Mouse (Mus musculus) T-helper 17 cell (primary cell): Measurements from ENCODE around the gene Timm10.

ENCODE experiments used
- in situ Hi-C, 2 experiments: fragments of 300-600 bp; cut with MboI, MseI; formaldehyde crosslinking; loops; 1 replicate in 1 of 2; 2 replicates in 1 of 2; pipeline ENCODE4 v1.15.1; 2025; ENCODE audit warnings: high pct_unique_total_duplicates in 2 of 2

Gene Timm10

DNA sequence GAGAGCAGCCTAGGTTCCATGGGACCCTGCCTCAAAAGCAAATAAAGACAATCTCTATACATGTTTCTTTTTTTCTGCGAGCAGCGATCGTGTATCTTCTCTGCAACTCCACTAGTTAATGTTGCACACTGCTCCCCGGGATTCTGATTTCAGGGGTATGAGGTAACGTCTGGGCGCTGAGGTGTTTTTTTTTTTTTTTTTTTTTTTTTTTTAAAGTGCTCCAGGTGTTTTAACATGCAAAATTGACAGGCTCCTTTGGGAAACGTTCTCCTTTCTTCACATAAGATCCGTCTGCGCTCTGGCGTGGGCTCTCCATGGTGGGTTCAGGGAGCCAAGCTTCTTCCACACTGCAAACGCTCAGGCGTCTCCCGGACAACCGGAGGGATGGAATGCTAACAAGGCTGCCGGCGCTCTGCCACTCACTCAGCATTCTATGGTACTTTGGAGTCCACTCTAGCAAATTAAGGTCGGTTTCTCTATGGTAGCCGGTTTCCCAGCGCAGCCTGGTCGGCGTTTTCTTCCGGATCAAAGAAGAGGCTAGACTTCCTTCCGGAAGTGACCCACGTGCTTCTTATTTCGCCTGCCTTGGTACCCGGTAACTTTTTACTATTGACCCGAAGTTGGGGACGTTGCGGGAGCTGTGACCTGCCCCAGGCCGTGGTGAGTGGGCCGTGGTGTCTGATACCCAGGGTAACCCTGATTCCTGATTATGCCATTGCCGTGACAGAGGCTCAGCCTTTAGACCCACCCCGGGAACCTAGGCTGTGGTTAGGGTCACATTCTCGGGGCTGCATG is at the start of gene Timm10:
Gene Timm10 (plus strand): TSS at position 510 of the 795 bp plus-strand sequence.
- in situ Hi-C loops, result no loop called here

DNA sequence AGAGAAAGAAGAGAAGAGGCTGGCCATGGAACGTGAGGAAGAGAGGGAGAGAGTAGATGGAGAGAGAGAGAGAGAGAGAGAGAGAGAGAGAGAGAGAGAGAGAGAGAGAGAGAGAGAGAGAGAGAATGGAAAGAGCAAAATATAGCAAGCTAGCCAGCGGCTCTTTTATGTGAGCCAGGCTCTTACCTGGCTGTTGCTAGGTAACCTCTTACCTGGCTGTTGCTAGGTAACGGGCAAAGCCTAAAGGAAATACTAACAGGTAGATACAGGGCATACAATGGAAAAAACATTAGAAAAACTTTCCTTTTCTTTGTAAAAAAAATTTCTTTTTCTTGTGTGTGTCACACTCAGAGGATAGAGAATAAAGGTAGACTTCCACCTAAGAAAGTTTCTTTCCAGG is 49.1 kb upstream of the Timm10 start:
- in situ Hi-C loops, result loop anchor here in 1 of 2 experiments (10.0 kb wide), 1 partner anchor 1333 kb away; no protein-coding TSS in a partner anchor

DNA sequence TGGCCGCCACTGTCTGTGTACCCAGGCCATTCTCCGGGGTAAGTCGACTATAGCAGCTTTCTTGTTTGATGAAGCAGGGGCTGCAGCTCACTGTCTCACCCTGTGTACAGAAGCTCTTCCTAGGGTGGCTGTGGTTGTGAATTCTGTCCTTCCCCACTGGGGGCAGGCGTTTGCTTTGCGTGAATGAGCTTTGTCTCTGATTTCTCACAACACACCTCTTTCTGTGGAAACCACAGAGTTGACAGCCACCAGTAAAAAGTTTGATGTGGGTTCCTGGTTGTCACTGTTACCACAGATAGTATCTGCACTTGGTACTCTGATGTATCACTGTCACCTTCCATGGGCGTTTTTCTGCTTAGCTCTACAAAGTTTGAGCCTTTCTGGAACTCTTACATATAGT is 47.6 kb upstream of the Timm10 start:
- in situ Hi-C loops, result loop anchor here in 1 of 2 experiments (10.0 kb wide), 1 partner anchor 1334 kb away; no protein-coding TSS in a partner anchor

DNA sequence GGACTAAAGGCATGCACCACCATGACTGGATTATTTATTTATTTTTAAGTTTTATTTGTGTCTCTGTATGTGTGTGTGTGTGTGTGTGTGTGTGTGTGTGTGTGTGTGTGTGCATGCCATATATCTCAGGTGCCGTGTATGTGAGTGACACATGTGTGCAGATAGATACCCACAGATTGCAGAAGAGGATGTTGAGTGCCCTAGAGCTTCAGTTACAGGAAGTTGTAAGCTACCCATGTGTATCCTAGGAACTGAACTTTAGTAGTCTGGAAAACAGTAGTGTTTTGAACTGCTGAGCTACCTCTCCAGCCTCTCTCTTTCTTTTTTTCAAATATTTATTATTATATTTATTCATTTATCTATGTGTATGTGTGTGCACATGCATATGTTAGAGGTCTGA is 43.5 kb upstream of the Timm10 start:
- in situ Hi-C loops, result no loop called here

DNA sequence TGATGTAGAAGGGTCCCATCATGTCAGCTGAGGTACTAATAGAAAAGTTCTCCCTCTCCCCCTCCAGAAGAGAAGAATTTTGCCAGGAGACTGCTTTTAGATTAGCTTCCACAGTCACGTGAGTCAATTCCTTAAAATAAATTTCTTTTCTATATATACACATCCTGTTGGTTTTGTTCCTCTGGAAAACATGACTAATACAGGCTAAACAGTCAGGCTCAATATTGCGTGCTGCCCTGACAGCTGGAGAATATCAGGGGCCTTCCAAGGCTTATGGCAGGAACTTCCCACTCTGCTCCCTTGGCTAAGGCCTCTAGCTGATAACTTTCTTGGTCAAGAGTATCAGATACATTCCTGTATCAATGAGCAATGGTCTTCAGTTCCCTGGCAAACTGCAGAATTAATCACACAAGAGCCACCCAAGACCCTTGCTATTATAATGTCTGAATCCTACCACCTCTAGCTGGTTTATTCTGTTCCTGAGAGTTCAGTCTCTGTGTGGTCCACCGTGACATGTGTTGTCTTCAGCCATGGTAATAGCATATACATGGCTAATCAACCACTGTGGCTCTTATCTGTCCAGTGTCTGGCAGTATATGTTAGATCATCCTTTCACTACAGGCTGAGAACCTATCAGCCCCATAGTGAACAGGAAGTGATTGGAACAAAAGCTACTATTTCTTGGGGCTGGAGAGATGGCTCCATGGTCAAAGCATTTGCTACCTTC is 42.8 kb upstream of the Timm10 start:
- in situ Hi-C loops, result no loop called here

DNA sequence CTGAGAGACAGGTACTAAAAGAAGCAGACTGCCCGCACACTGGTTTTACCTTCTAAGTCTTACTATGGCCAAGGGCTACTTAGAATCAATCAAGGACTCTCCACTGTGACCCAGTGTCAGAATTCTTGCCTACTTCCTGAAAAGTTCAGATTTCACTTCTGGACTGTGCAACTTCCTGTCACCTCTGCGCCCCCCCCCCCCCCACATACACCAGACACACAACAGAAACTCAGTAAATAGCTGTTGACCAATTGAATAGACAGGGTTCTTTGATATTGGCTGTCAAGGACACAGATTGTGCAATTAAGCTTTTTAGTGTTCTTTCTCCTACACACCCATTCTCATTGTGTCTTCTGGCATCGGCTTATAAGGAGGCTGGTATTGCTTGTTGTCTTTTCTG is 38.5 kb upstream of the Timm10 start:
- in situ Hi-C loops, result no loop called here

DNA sequence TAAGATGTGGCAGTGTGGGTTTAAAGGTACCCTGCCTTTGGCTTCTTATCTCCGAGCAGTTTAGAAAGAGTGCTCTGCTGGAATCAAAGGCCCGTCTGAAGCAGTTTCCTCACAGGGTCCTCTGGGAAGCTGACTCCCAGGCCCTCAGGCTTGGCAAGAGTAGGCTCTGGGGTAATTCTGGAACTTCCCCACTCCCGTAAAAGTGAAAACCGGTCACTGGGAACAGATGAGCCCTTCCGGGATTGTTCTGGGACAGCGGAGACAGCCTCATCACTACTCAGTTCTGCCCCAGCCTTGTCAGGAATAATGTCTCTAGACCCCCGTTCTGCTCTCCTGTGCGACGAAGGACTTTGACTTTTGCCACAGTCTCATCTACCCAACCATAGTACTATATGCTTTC is 36.4 kb upstream of the Timm10 start:
- in situ Hi-C loops, result no loop called here

DNA sequence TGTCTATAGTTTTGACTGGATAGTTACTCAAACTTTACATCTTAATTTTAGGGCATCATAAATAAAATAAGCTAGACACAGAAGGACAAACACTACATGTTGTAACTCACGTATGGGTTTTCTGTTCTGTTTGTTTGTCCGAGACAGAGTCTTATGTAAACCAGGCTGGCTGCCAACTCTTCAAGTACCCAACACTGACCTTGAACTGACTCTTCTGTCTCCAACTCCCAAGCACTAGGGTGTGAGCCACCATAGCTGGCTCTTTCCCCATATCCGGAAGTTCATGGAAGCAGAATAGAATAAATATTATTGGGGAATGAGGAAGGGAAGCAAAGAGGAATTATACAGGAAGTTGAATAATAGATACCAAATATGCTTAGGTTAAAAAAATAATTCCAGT is 34.3 kb upstream of the Timm10 start:
- in situ Hi-C loops, result no loop called here

DNA sequence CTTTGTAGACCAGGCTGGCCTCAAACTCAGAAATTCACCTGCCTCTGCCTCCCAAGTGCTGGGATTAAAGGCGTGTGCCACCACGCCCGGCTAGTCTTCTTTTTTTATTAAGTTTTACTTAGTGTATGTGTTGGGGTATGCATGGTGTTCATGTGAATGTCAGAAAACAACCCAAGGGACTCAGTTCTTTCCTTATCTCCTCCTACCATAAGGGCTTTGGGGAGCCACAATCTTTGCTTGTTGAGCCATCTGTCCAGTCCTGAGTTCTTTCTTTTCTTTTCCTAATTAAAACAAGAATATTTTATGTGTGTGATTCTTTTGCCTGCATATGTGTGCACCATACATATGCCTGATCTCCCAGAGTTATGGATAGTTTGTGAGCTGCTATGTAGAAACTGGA is 33.6 kb upstream of the Timm10 start:
- in situ Hi-C loops, result no loop called here

DNA sequence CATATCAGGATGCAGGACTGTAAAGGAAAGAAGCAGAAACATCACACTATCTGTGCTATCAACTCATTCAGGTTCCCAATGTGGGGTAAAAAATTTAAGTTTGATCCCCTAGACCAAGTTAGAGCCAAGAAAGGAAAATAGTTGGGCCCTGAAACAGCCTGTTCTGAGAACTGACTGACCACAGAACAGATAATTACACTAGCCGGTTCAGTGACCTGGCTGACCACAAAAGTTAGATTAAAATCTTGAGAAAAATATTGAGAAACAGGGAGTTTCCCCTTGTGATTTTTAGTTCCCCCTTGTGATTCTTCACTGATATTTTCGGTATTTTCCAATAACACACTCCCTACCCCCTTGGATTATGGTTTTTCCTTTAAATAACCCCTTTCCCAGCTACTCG is 32.9 kb upstream of the Timm10 start:
- in situ Hi-C loops, result no loop called here

DNA sequence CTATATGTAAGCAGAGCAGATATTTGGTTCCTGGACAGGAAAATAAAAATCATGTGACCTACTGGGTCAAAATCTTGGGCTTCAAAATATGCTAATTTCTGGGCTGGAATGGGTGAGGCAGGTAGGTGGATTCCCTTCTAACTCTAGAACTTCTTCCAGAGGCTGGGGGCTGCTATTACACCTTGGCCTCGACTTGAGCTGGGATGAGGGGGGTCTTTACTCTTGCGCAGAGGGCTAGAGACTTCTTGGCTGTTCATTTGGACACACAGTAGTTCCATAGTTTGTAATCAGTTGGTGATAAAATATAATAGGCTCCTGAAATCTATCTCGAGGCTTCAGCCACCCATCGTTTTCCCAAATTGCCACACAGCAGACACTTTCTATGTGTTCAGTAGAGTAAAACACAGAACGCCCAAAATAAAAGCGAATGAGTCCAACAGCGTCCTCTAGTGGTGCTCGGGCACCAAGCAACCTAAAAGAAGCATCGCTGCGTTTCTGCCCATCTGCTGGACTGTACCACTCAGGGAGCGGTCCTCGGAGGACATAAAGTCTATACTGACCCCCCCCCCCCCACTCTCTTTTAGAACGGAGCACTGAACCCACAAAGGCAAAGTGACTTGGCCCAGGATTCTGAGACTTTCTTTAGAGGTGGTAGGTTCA is 28.8 kb upstream of the Timm10 start:
- in situ Hi-C loops, result no loop called here

DNA sequence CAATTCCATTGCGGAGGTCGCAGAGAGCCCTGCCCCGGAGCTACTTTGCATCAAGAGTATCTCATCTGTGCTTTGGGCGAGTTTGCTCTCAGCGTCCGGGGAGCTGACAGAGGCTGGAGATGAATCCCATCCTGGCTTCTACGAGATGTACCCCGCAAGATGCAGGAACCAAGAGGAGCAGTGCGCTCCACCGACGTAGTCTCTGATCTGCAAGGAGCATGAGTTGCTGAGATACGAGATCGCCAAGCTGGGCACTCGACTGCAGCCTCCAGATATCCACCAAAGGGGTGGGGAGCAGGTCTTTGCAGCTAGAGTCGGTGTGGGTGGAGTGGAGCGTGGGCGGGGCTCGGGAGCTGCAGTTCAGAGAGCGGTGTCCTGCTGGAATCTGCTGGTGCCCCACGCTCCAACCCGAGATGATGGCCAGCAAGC is 28.3 kb upstream of the Timm10 start, which contains the start of gene Ube2l6:
Gene Ube2l6 (plus strand): TSS at position 336 of the 429 bp plus-strand sequence.
- in situ Hi-C loops, result no loop called here

DNA sequence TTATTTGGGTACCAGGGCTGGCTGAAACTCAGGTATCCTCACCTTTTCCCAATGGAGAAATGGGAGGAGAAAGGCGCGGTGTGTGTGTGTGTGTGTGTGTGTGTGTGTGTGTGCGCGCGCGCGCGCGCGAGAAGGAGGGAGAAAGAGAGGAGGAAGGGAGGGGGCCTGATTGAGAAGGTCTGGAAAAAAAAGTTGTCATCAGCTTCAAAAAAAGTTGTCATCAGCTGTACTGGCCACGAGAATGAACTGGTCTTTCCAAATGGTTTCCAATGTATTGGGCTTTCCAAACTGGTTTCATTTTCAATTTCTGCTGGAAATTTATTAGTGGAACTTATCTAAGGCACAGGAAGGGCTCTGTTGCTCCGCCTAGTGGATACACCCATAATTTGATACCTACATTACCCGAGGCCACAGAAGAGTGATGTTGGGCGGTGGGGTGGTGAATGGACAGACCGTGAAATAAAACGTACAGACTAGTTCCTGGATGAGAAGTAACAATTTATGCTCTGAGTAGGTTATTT is 27.7 kb upstream of the Timm10 start:
- in situ Hi-C loops, result no loop called here

DNA sequence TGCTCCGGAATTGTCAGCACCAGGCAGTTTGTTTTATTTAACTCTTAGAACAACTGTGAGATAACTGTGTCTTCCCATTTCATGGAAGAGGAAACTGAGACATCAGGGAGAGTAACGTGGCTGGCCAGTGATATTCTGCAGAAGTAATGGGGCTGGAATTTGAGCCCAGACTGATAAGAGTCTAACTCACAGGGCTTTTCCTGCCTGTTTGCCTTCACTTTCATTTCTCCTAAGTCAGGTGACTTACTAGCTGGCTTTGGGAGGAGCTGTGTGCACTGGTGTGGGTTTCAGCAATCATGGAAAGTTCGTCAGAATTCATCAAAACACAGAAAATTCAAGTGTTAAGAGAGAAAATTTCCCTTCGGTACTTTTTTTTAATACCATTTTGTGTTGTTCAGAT is 26.5 kb upstream of the Timm10 start:
- in situ Hi-C loops, result loop anchor here in 1 of 2 experiments (5.0 kb wide), 1 partner anchor 58 kb away; the partner anchor contains the start of gene Gm19426

DNA sequence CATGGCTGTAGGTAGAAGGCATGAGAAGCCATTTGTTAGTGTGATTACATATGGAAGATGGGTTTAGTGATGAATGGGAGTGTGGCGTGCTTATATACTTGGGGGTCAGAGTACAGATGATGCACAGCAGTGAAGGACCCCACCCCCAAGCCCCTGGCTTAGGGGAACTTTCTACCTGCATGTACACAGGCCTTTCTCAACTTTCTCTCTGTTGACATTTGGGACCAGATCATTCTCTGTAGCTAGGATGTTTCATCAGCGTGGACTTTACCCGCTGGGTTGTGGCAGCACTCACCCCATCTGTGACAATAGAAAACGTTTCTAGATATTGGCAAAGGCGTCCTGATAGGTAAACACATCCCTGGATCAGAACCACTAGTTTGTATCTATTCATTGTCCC is 25.6 kb upstream of the Timm10 start:
- in situ Hi-C loops, result loop anchor here in 1 of 2 experiments (5.0 kb wide), 1 partner anchor 59 kb away; the partner anchor contains the start of gene Gm19426

DNA sequence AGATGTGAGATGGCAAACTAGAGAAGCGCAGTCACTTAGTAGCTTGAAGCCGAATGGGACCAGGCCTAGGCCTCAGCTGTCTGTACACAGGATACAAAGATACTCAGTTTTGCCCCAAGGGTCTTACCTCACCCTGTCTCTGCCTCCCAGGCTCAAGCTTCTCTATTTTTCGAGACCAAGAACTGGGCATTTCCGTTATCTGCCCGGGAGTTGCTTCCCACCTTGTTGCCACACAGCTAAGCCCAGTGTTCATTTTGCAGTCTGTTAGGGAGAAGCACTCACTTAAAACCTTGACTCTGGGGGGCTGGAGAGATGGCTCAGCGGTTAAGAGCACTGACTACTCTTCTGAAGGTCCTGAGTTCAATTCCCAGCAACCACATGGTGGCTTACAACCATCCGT is 22.8 kb upstream of the Timm10 start:
- in situ Hi-C loops, result loop anchor here in 1 of 2 experiments (5.0 kb wide), 1 partner anchor 62 kb away; the partner anchor contains the start of gene Gm19426

DNA sequence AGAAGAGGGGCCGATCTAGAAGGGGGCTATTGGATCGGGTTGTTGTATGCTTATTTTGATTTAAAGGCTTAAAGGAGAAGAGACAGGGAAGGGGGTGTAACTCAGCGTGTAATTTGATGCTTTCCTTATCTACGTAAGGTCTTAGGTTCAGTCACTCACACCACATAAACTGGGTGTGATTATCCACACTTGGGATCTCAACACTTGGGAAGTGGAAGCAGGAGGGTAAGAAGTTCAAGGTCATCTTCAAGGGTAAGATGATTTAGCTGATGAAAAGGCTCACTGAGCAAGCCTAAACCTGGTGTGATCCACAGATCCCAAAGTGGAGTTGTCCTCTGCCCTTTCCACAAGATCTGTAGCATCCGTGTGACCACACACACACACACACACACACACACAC is 20.3 kb upstream of the Timm10 start:
- in situ Hi-C loops, result no loop called here

DNA sequence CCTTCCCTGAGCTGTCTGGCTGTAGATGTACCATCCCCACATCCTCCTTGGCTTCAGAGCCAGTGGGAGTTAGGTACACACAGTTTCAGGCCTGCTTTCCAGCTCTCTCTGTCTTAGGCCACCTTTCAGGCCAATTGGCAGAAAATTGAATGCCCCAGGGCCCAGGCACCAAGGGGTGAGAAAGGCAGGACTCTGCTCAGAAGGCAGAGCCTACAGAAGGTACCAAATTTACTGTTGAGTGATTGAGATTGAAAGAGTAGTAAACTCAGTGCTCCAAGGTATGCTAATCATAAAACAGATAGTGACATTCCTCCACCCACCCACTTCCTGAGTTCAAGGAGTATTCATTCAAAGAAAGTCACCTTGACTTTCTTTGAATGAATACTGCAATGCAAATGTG is 17.5 kb upstream of the Timm10 start:
- in situ Hi-C loops, result no loop called here

DNA sequence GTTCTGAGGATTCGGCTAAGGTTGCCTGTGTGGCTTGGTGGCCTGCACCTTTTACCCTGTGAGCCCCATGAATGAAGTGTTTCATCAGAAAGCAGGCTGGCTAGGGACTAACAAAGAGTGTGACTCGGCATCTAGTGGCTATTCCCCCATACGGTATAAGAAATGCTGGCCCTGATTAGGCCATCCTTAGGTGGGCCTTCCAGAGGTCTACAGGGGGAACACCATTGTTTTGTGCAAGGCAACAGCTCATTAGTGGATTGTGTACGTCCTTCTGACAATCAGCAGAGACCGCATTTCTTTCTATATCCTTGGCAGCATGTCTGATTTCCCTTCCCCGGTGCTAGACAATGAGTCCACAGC is 16.3 kb upstream of the Timm10 start:
- in situ Hi-C loops, result no loop called here

DNA sequence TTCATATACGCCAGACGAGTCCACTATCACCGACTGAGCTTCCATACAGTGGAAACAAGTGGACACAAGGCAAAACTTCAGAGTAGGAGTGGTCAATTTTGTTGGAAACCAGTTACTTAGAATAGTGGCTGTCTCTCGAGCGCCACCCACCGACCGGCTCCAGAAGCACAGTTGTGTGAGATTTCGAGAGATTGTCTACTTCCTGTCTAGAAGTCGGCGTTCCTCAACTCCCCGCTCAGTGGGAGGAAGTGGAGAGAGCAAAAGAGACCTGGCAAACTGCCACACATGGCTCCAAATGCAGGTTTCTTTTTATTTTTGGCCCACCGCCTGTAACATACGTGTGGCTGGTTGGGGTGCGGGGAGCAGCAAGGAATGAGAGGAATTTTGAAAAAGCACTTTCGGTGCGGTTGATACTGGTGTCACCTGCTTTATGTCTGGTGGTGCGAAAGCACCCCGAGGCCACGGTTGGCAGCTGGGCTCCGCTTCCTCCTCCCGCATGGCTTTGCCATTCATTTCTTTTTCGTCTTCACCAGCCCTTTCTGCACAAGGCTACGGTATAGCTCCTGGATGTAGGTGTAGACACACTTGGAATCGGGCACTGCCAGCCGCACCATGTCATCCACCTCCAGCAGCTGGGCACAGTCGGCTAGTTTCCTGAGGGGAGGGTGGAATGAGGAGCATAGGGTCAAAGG is 15.8 kb upstream of the Timm10 start:
- in situ Hi-C loops, result no loop called here

DNA sequence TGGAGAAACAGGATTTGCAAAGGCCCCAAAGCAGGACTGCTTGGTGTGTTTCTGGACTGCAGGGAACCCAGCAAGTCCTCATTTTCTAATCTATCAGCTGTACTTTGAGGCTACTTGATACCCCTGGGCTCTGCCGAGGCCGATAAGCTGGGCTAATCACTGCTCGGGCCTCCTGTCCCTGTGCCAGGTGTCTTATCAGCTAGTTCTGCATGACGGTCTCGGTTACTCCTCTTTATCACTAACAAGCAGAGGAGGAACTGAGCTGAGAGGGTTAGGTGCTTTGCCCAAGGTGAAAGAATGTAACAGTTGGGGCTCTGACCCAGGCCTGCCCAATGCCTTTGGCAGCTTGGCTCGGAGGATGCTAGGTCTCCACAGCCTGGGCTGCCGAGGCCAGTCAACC is 14.9 kb upstream of the Timm10 start:
- in situ Hi-C loops, result no loop called here
